ENCODE assay signal across 21 mouse cellular contexts in the genomic region with DNA sequence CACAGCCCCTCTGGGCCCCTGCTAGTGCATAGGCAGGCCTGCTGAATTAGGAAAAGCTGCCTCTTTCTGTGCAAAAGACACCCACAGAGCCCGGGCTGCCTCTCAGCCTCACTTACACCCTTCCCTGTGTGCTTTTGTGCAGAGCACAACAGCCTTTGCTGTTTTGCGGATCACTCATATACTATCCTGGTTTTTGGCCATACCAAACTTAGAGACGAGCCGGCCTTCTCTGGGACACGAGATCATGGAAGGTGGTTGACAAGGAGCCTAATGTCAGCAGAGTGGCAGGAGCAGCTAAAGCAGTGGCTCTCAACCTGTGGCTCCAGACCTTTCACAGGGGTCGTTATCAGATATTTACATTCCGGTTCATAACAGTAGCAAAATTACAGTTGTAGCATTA. TPM values are rescaled to one million over a fixed set of nuclear protein-coding genes. Genes with fewer than 3 reads are reported as not detected.
"Had no signal": no experiment of that assay in that cellular context is flagged by ENCODE, and none has a peak within 500 bp of the region (broad histone marks: within the 10 kb centered on the region; RNA-seq: fewer than 3 reads in every experiment).

No protein-coding gene starts in this region.

- H3K27ac ChIP-seq: limb, embryonic 12.5 days; limb, embryonic 15.5 days; liver, embryonic 14.5 days; midbrain, embryonic 12.5 days; midbrain, embryonic 15.5 days; neural tube, embryonic 12.5 days; neural tube, embryonic 15.5 days had no signal

- H3K4me2 ChIP-seq: limb, embryonic 12.5 days; limb, embryonic 15.5 days; liver, embryonic 11.5 days; lung, embryonic 14.5 days; midbrain, embryonic 12.5 days; midbrain, embryonic 15.5 days; neural tube, embryonic 12.5 days; neural tube, embryonic 15.5 days had no signal

- ATAC-seq: liver, postnatal 0 days; midbrain, embryonic 15.5 days had no signal

- H3K9me3 ChIP-seq: limb, embryonic 12.5 days; limb, embryonic 15.5 days; midbrain, embryonic 12.5 days; midbrain, embryonic 15.5 days; neural tube, embryonic 12.5 days; neural tube, embryonic 15.5 days had no signal

- H3K9ac ChIP-seq: limb, embryonic 12.5 days; limb, embryonic 15.5 days; liver, embryonic 14.5 days; liver, postnatal 0 days; lung, embryonic 14.5 days; midbrain, embryonic 12.5 days; midbrain, embryonic 15.5 days; neural tube, embryonic 12.5 days; neural tube, embryonic 15.5 days had no signal

- H3K27me3 ChIP-seq: limb, embryonic 12.5 days; limb, embryonic 15.5 days; midbrain, embryonic 12.5 days; midbrain, embryonic 15.5 days; neural tube, embryonic 12.5 days; neural tube, embryonic 15.5 days had no signal

- H3K4me3 ChIP-seq: limb, embryonic 12.5 days; limb, embryonic 15.5 days; midbrain, embryonic 12.5 days; midbrain, embryonic 15.5 days; neural tube, embryonic 12.5 days; neural tube, embryonic 15.5 days had no signal

- H3K4me1 ChIP-seq: midbrain, embryonic 12.5 days; midbrain, embryonic 15.5 days; neural tube, embryonic 12.5 days; neural tube, embryonic 15.5 days had no signal

- DNase-seq: kidney, postnatal 14 days; kidney, postnatal 4 days; left cerebral cortex, postnatal 4 days; liver, postnatal 0 days; lung, embryonic 14.5 days; lung, postnatal 10 days; lung, postnatal 36 days; right cerebral cortex, adult 18-20 months; right cerebral cortex, postnatal 14 days; right cerebral cortex, postnatal 4 days; thymus, adult 18-20 months; thymus, postnatal 36 days had no signal

- H3K36me3 ChIP-seq: midbrain, embryonic 15.5 days had no signal

RNA-seq across cellular contexts. Expression of a gene that starts 0.8 kb away (rescaled TPM):
- polyA plus RNA-seq: kidney, embryonic 16.5 days; limb, embryonic 12.5 days; liver, embryonic 11.5 days; liver, embryonic 14.5 days; liver, postnatal 0 days; midbrain, embryonic 12.5 days; midbrain, embryonic 15.5 days; neural tube, embryonic 12.5 days; neural tube, embryonic 15.5 days had no signal

RNA-seq across cellular contexts. Expression of a gene that starts 9.4 kb away (rescaled TPM):
- polyA plus RNA-seq: liver, embryonic 11.5 days; liver, postnatal 0 days; lung, embryonic 14.5 days had no signal
